Mouse (Mus musculus) heart, postnatal 0 days (tissue): ENCODE measurements around the gene Car5a.

Experiments
- CTCF ChIP-seq: IDR thresholded peaks from 2 replicates; pipeline ENCODE4 v1.5.1; 2016; ENCODE audit warnings: antibody characterized with exemption, control low read depth, low read depth
- EP300 ChIP-seq: IDR thresholded peaks from 2 replicates; pipeline ENCODE4 v1.6.1; 2016; ENCODE audit warnings: antibody characterized with exemption, low read depth

DNA sequence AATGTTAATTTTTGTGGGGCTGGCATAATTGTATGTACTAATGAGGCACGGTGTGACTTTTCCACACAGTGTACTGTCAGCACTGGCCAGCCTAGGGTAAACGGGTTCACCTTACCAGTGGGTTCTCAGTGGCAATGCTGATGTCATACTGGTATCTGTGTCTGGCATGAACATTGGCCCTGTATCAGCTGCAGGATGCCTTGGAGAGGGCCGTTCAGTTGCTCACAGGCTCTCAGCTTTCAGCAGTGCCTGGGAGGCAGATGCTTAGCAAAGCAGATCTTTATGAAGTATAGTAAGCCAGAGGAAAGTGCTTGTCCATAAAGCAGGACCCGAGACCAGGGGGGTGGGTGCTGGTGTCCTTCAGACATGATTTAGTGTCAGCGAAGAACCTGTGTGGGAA is 21.4 kb upstream of the Car5a start:
- no peak for TF ChIP-seq CTCF
- TF ChIP-seq EP300, result no peak
